Mouse (Mus musculus) induced T-regulatory cell, adult 2 months (primary cell): ENCODE data around the gene Lmbrd1.
"Not testable (repeated sequence)": the region's sequence is repeated elsewhere in the genome, so short reads cannot be mapped to it uniquely, and the experiment has no call there.

Source experiments
- DNase-seq: peaks from one replicate; pipeline ENCODE4 v3.0.0-alpha.2; 2012; ENCODE audit warnings: low read depth

Gene Lmbrd1

DNA sequence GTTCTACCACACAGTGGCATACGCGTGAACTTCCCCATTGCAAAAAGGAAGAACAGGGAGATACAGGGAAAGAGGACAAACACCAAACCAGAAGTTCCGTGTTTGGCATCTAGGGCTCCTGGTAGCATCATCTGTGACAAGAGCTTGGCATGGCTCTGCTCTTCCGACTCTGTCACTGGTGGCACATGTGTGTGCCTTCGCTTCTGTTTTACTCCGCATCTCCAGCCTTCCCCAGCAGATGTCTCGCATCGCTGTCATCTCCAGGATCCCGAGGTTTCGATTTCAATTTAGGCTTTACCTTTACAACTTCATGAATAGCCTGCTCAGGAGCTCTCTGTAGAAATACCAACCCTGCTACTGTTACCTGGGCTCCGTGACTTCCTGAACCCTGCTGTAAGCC is 51.4 kb downstream of the Lmbrd1 start:
- no peak for DNase-seq

- no peak for DNase-seq
Observed at GRCm38 (mm10) chr1:24732286-24732685, 53.9 kb downstream of the Lmbrd1 start.

DNA sequence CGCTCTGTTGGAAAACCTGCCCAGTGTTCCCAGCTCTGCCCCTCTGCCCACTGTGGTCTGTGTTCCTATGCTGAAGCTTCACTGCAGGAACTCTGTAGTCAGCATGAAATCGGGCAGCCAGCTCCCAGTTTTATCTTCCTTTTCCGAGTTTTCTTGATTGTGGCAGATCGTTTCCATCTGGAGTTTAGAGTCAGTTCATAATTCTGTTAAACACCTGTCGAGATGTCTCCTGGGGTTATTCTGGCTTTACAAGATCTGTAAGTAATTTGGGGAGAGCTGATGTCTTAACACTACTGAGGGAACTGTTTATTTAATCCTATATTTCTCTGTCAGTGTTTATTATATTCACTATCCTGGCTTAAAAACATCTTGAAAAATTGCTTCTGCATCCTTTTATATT is 56.4 kb downstream of the Lmbrd1 start:
- no peak for DNase-seq

DNA sequence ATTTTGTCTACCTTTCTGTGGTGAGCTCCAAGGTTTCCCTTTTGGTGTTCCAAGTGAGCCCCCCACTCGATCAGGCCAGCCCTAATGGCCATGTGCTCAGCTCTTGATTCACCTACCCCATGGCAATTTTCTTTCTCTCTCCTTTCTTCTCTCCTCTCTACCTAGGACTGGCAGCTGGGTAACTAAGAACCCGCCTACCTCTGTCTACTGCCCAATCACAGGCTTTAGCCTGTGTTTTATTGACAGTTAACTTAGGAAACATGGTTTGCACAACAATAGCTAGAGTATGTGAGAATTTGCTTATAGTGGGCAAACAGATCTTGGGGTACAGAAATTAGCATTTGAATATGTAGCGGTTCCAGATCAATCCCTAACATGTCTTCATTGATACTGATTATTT is 62.5 kb downstream of the Lmbrd1 start:
- no peak for DNase-seq

DNA sequence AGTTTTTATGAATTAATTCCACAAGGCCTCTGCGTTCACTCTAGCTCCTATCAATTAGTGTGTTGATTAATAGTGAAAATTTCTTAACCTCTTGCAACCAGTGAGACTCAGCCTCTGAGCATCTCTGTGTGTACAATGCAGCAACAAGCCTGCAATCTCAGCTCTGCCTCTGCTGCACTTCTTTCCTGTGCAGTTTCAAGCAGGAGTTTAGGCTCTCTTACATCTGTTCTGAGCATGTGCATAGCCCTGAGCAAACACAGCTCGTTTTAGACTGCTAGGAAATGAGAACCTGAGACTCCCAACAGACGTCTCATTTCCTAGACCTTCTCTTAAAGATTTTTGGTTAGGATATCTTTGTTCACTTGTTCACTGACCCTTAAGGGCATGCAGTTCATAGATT is 63.1 kb downstream of the Lmbrd1 start:
- no peak for DNase-seq

GRCm38 (mm10) chr1:24743191-24743924 is 64.9 kb downstream of the Lmbrd1 start:
- DNase-seq = no peak

GRCm38 (mm10) chr1:24752715-24753114 is 74.3 kb downstream of the Lmbrd1 start:
- no peak for DNase-seq

DNA sequence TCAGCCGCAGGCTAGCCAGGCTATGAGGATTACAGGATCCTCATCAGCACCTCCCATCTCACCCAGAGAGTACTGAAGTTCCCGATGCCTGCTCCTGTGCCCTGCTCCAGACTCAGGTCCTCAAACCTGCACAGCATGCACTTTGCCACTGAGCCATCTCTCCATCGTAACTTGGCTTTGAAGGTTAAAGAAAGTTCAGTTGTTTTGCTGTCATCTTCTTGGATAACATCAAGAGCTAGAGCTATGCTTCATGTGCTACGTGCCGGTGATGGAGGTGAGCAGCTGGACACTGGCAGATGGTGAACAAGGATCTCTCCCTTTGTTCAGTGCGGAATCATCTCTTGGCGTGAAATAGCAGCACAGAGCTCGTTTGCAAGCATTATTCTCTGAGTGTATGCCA is 80.1 kb downstream of the Lmbrd1 start:
- no peak for DNase-seq

DNA sequence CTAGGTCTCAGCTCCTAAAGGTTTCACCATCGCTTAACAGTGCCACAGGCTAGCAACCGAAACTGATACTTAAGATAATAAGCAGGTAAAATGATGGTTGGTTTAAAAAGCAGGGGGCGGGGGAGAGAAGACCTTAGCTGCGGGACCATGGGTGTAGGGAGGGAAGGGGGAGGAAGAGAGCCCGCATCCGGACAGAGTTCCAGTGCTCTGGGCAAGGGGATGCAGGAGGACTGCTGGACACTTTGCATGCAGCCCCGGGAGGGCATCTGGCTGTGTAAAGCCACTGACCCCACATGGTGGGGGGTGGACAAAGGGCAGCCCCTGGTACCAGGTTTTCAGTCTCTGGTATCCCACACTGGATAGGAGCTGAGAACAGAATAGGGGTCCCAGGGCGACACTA is 88.0 kb downstream of the Lmbrd1 start:
- no peak for DNase-seq

GRCm38 (mm10) chr1:24767197-24767596 is 88.8 kb downstream of the Lmbrd1 start:
- not testable (repeated sequence) for DNase-seq

GRCm38 (mm10) chr1:24773642-24774041 is 95.2 kb downstream of the Lmbrd1 start:
- no peak for DNase-seq

GRCm38 (mm10) chr1:24776576-24776975 is 98.1 kb downstream of the Lmbrd1 start:
- no peak for DNase-seq

- no peak for DNase-seq
Observed at GRCm38 (mm10) chr1:24793168-24793567, 114.7 kb downstream of the Lmbrd1 start.

- DNase-seq = not testable (repeated sequence)
Observed at GRCm38 (mm10) chr1:24807971-24808370, 129.5 kb downstream of the Lmbrd1 start.
